Mouse (Mus musculus): ENCODE results near the gene Nim1k. TPM values are rescaled to one million over a fixed set of nuclear protein-coding genes. Genes with fewer than 3 reads are reported as not detected.
"Not testable (repeated sequence)": the region's sequence is repeated elsewhere in the genome, so short reads cannot be mapped to it uniquely, and the experiment has no call there.

The Nim1k gene
- polyA plus RNA-seq, 1 experiment from 2014 or later, result 0.47 TPM

GRCm38 (mm10) chr13:119706953-119707352, 48.7 kb downstream of the Nim1k start:
- Histone ChIP-seq H3K27ac (ENCODE audit: poor library complexity, severe bottlenecking) (no peak overlapping the region), H3K36me3 (peaks cover 62% of the 10 kb centered on the region), H3K9ac (no peak overlapping the region), H3K4me2 (no peak overlapping the region), H3K4me3 (no peak overlapping the region), H3K9me3 (replicated peaks) (no peaks in the 10 kb centered on the region), H3K27me3 (replicated peaks) (no peaks in the 10 kb centered on the region), H3K4me1 (replicated peaks) (0 out of 2 replicates have a peak, but pooled peaks cover 6% of the 10 kb centered on the region)
- 76% methylated on average over 7 of the region's 7 CpGs for WGBS
- no peak for ATAC-seq (ENCODE audit: insufficient number of reproducible peaks, low FRiP score)

DNA sequence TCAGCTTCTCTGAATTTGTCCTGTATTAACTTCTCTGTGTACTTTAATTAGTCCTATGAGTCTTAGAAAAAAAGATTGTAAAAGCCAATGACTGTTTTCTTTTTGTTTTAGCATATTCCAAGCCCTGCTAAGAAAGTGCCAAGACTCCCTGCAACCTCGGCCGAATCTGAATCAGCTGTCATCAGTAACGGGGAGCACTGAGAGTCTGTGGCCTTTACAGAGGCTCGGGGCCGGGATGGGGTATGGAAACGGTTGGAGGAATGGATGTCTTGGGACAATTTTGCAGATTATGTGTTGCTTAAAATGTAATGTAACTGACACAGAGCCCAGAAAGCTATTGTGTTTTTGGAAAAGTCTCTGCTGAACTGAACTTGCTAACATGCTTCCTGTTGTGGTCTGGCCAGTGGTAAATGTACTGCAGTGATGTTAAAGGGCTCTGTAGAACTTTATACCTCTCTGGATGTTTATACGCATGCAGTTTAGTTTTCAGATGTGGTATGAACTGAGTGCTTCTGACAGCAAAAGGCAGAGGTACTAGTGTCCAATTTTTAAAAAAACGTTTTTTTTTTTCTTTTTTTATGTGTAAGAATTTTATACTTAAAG, 49.3 kb downstream of the Nim1k start:
- H3K9ac ChIP-seq; ATAC-seq (ENCODE audit: insufficient number of reproducible peaks, low FRiP score); H3K27ac ChIP-seq (ENCODE audit: poor library complexity, severe bottlenecking); H3K4me1 ChIP-seq (replicated peaks); H3K27me3 ChIP-seq (replicated peaks); H3K4me2 ChIP-seq; H3K9me3 ChIP-seq (replicated peaks); H3K4me3 ChIP-seq: not testable (repeated sequence)
- peaks cover 65% of the 10 kb centered on the region for H3K36me3 ChIP-seq
- 78% methylated on average over 7 of the region's 8 CpGs for WGBS

DNA sequence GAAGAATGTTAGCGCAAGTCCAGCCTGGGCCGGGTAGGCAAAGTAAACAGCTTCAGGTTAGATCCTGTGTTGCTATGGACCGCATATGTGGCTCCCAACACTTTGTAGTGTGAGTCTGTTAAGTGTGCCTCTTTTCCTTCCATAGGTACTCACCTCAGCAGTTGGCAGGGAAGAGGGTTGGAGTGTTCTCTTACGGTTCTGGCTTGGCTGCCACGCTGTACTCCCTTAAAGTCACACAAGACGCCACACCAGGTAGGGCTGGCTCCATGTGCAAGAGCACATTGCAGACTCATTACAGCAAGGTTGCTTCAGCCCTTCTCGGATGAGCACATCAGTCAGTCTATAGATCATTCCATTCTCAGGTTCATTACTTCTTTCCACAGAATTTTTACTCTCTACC, 51.4 kb downstream of the Nim1k start:
- ATAC-seq (ENCODE audit: insufficient number of reproducible peaks, low FRiP score), result no peak
- Histone ChIP-seq H3K4me1 (replicated peaks) (0 out of 2 replicates have a peak, but pooled peaks cover 5% of the 10 kb centered on the region), H3K27ac (ENCODE audit: poor library complexity, severe bottlenecking) (no peak overlapping the region), H3K36me3 (peaks cover 68% of the 10 kb centered on the region), H3K4me3 (no peak overlapping the region), H3K9me3 (replicated peaks) (no peaks in the 10 kb centered on the region), H3K4me2 (no peak overlapping the region), H3K27me3 (replicated peaks) (no peaks in the 10 kb centered on the region), H3K9ac (no peak overlapping the region)
- 93% methylated on average over 7 of the region's 7 CpGs for WGBS

- H3K9me3 ChIP-seq (replicated peaks), result no peaks in the 10 kb centered on the region
- H3K27me3 ChIP-seq (replicated peaks), result no peaks in the 10 kb centered on the region
- H3K9ac ChIP-seq, result no peak overlapping the region
- 0 out of 2 replicates have a peak, but pooled peaks cover 6% of the 10 kb centered on the region for H3K4me1 ChIP-seq (replicated peaks)
- H3K4me3 ChIP-seq, result no peak overlapping the region
- ATAC-seq (ENCODE audit: insufficient number of reproducible peaks, low FRiP score), result no peak
- no peak overlapping the region for H3K4me2 ChIP-seq
- 84% methylated on average over 4 of the region's 4 CpGs for WGBS
- H3K27ac ChIP-seq (ENCODE audit: poor library complexity, severe bottlenecking), result no peak overlapping the region
- H3K36me3 ChIP-seq, result peaks cover 39% of the 10 kb centered on the region
These were observed 57.2 kb downstream of the Nim1k start for GRCm38 (mm10) chr13:119698436-119698835.

GRCm38 (mm10) chr13:119696496-119696895, 59.2 kb downstream of the Nim1k start:
- H3K9me3 ChIP-seq (replicated peaks), result no peaks in the 10 kb centered on the region
- peaks cover 17% of the 10 kb centered on the region for H3K4me1 ChIP-seq (replicated peaks)
- H3K9ac ChIP-seq, result no peak overlapping the region
- peaks cover 25% of the 10 kb centered on the region for H3K36me3 ChIP-seq
- no peaks in the 10 kb centered on the region for H3K27me3 ChIP-seq (replicated peaks)
- ATAC-seq (ENCODE audit: insufficient number of reproducible peaks, low FRiP score), result no peak
- no peak overlapping the region for H3K4me3 ChIP-seq
- no peak overlapping the region for H3K27ac ChIP-seq (ENCODE audit: poor library complexity, severe bottlenecking)
- H3K4me2 ChIP-seq, result no peak overlapping the region
- 72% methylated on average over 1 of the region's 1 CpGs for WGBS

GRCm38 (mm10) chr13:119695676-119696075, 60.0 kb downstream of the Nim1k start:
- Histone ChIP-seq H3K36me3 (peaks cover 20% of the 10 kb centered on the region), H3K27me3 (replicated peaks) (no peaks in the 10 kb centered on the region), H3K9me3 (replicated peaks) (no peaks in the 10 kb centered on the region), H3K4me1 (replicated peaks) (peaks cover 22% of the 10 kb centered on the region), H3K4me3 (no peak overlapping the region), H3K4me2 (no peak overlapping the region), H3K9ac (no peak overlapping the region), H3K27ac (ENCODE audit: poor library complexity, severe bottlenecking) (no peak overlapping the region)
- 77% methylated on average over 4 of the region's 4 CpGs for WGBS
- ATAC-seq (ENCODE audit: insufficient number of reproducible peaks, low FRiP score), result no peak

DNA sequence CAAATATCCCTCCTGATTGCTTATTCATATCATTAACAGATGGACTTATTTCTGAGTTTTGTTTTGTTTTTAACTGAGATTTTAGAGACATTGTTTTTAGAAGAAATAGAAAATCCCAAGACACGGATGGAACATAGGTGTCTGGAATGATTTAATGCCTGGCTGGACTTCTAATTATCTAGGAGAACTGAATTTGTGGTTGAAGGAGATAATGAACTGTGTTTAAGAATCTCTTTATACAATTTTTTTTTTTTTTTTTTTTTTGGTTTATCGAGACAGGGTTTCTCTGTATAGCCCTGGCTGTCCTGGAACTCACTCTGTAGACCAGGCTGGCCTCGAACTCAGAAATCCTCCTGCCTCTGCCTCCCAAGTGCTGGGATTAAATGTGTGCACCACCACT, 63.7 kb downstream of the Nim1k start:
- not testable (repeated sequence) for H3K4me3 ChIP-seq; H3K27ac ChIP-seq (ENCODE audit: poor library complexity, severe bottlenecking); H3K27me3 ChIP-seq (replicated peaks); ATAC-seq (ENCODE audit: insufficient number of reproducible peaks, low FRiP score); H3K9me3 ChIP-seq (replicated peaks); H3K36me3 ChIP-seq; H3K9ac ChIP-seq
- WGBS, result 79% methylated on average over 3 of the region's 3 CpGs
- H3K4me2 ChIP-seq, result peak overlapping the region; percentile 31; the same call in 1 of the 2 replicates
- peaks cover 22% of the 10 kb centered on the region for H3K4me1 ChIP-seq (replicated peaks)

DNA sequence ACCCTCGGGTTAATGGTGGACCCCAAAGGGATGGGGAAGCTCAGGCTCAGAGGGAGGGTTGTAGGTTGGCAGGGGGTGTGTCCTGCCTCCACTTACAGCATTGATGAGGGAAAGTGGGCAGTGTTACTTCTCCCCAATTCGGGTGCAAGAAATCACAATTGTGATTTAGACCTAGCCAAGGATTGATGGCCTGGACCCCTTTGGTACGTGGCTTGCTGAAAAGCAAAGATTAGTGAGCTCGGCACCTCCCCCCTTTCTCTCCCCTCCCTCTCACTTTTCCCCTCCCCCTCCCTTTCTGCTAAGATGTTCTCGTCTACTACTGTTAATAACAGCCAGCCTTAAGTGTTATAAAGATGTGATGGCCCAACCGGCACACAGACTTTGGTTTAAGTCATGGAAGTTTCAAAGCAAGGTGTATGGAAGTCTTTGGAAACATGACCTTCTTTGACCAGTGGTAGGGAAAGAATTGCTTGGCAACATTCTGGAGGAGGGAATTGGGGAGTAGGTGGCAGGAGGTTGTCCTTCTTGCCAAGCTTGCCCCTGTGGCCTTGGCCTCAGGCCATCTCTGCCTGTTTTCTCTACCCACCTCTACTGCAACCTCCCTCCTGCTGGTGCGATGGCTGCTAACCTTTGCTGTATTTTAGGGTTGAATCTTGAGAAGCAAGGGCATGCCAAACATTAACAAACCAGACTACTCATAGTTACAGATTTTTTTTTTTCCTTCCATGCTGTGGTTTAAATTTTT, 64.6 kb downstream of the Nim1k start:
- Histone ChIP-seq H3K4me3 (peak overlapping the region; percentile 94), H3K9me3 (replicated peaks) (no peaks in the 10 kb centered on the region), H3K27ac (ENCODE audit: poor library complexity, severe bottlenecking) (peak overlapping the region; percentile 98), H3K9ac (peak overlapping the region; percentile 94), H3K4me2 (peak overlapping the region; percentile 71), H3K27me3 (replicated peaks) (no peaks in the 10 kb centered on the region), H3K4me1 (replicated peaks) (peaks cover 22% of the 10 kb centered on the region), H3K36me3 (peaks cover 4% of the 10 kb centered on the region; the same call in 1 of the 2 replicates)
- no peak for ATAC-seq (ENCODE audit: insufficient number of reproducible peaks, low FRiP score)
- WGBS, result 5% methylated on average over 7 of the region's 7 CpGs

DNA sequence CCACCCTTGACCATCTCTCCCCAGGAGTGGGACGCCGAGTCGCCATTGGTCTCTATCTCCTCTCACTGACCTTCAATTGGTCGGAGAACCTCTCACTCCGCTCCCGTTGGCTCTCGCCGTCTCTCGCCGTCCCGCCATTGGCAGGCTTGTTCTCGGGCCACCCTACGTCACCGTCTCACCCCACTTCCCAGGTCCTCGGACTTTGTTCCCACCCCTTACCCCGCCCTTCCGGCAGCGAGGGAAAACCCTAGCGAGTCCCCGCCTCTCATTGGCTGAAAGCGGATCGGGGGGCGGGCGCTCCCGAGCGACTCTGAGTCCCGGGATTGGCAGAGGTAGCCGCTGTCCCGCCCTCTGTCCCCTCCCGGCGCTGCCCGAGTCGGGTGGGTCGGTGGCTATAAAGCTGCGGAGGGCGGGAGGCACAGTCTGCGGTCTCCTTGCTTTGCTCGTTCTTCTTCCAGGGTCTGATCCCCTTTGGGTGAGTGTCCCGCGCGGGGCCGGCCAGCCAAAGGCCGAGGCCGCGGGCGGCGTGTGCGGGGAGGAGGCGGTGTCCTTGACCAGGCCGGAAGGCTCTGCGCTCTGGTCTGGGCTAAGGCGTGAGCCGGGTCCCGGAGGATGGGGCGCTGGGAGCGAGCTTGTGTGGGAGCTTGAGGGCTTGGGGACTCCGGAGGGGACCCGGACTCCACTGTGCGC, 65.5 kb downstream of the Nim1k start, which contains the start of gene Hmgcs1:
TSS of gene Hmgcs1 (plus strand) at position 341 of the 690 bp plus-strand sequence.
- WGBS, result under 1% methylated on average over 59 of the region's 59 CpGs
- H3K9ac ChIP-seq, result peak within 1 kb of the TSS; percentile 94
- H3K27me3 ChIP-seq (replicated peaks), result no peaks in the 10 kb centered on the region
- peak within 1 kb of the TSS; percentile 94 for H3K4me3 ChIP-seq
- peaks cover 4% of the 10 kb centered on the region; the same call in 1 of the 2 replicates for H3K36me3 ChIP-seq
- peak within 1 kb of the TSS; percentile 71 for H3K4me2 ChIP-seq
- peaks cover 19% of the 10 kb centered on the region for H3K4me1 ChIP-seq (replicated peaks)
- peak within 1 kb of the TSS; percentile 98 for H3K27ac ChIP-seq (ENCODE audit: poor library complexity, severe bottlenecking)
- ATAC-seq (ENCODE audit: insufficient number of reproducible peaks, low FRiP score), result peak; percentile 100
- H3K9me3 ChIP-seq (replicated peaks), result no peaks in the 10 kb centered on the region

GRCm38 (mm10) chr13:119689709-119690038, 66.0 kb downstream of the Nim1k start:
- Histone ChIP-seq H3K4me2 (peak overlapping the region; percentile 51), H3K4me3 (peak overlapping the region; percentile 94), H3K27ac (ENCODE audit: poor library complexity, severe bottlenecking) (no peak overlapping the region), H3K9ac (no peak overlapping the region), H3K36me3 (0 out of 2 replicates have a peak, but pooled peaks cover 4% of the 10 kb centered on the region), H3K27me3 (replicated peaks) (no peaks in the 10 kb centered on the region), H3K4me1 (replicated peaks) (peaks cover 19% of the 10 kb centered on the region), H3K9me3 (replicated peaks) (no peaks in the 10 kb centered on the region)
- ATAC-seq (ENCODE audit: insufficient number of reproducible peaks, low FRiP score), result no peak
- WGBS, result 14% methylated on average over 5 of the region's 5 CpGs

Measured in heart, embryonic 12.5 days (tissue).